Mouse (Mus musculus) MEL (cell line): ENCODE measurements around the gene Ksr1.

Experiments
- CTCF ChIP-seq, 3 experiments: IDR thresholded peaks in 2 of 3; conservative IDR thresholded peaks in 1 of 3; 2 replicates each; pipeline ENCODE4 v1.5.1; 2011 to 2012; ENCODE audit warnings: low read length in 3 of 3, low read depth in 2 of 3, mild to moderate bottlenecking in 2 of 3, improper control_type of control experiment in 1 of 3, inconsistent platforms in 1 of 3, mixed read lengths in 1 of 3, moderate library complexity in 1 of 3; ENCODE audit not compliant: control insufficient read depth in 1 of 3, insufficient read depth in 1 of 3, poor library complexity in 1 of 3, severe bottlenecking in 1 of 3
- GABPA ChIP-seq: IDR thresholded peaks from 2 replicates; pipeline ENCODE4 v1.6.1; 2012; ENCODE audit warnings: low read depth, mild to moderate bottlenecking, inconsistent platforms, low read length, improper control_type of control experiment, moderate library complexity
- TBP ChIP-seq: IDR thresholded peaks from 2 replicates; pipeline ENCODE4 v1.8.0; 2011; ENCODE audit warnings: low read depth, low read length, improper control_type of control experiment

- TF ChIP-seq GABPA (no peak), TBP (no peak), CTCF (IDR thresholded peaks at IDR 0.05 in 2 of 3, conservative IDR thresholded peaks at IDR 0.05 in 1 of 3; ENCODE audit: control insufficient read depth in 1 of 3, insufficient read depth in 1 of 3, low read depth in 2 of 3, low read length in 3 of 3, poor library complexity in 1 of 3, severe bottlenecking in 1 of 3) (no peak)
These were observed 2.1 kb downstream of the Ksr1 start for GRCm38 (mm10) chr11:79144043-79144591.
